Mouse (Mus musculus) testis, adult 2 months (tissue): Measurements from ENCODE around the gene Abat.

Source experiments
- CTCF ChIP-seq: fragments of 200-500 bp; IDR thresholded peaks from 2 replicates; pipeline ENCODE4 v1.5.1; 2012; ENCODE audit warnings: low read depth, mild to moderate bottlenecking, inconsistent platforms, low read length, moderate library complexity; ENCODE audit not compliant: control insufficient read depth, insufficient read depth, insufficient replicate concordance
- POLR2A ChIP-seq: fragments of 200-500 bp; IDR thresholded peaks from 2 replicates; pipeline ENCODE4 v1.6.1; 2012; ENCODE audit warnings: low read depth, mild to moderate bottlenecking, inconsistent platforms, low read length, moderate library complexity; ENCODE audit not compliant: control insufficient read depth

DNA sequence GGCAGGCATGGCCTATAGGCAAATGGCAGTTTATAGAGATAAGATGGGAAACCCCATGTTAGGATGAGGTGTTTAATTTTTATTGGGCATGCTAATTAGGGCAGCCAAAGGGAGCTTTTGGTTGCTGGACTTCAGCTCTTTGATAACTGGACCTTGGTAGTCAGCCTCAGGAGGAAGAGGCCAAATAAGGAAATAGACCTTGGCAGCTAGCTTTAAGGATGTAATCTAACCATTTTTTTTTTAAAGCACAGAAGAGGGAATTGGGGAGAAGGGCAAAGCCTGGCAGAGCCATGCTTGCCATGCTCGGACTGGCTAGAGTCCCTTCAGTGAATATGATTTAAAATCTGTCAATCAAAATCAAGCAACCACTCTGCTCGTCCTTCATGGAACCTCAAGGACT, 117.2 kb downstream of the Abat start:
- no peak for TF ChIP-seq CTCF
- no peak for TF ChIP-seq POLR2A
